Mouse (Mus musculus) MEL (cell line): ENCODE data around the gene Diaph3.

Experiments
- CTCF ChIP-seq, 3 experiments: IDR thresholded peaks in 2 of 3; conservative IDR thresholded peaks in 1 of 3; 2 replicates each; pipeline ENCODE4 v1.5.1; 2011 to 2012; ENCODE audit warnings: low read length in 3 of 3, low read depth in 2 of 3, mild to moderate bottlenecking in 2 of 3, improper control_type of control experiment in 1 of 3, inconsistent platforms in 1 of 3, mixed read lengths in 1 of 3, moderate library complexity in 1 of 3; ENCODE audit not compliant: control insufficient read depth in 1 of 3, insufficient read depth in 1 of 3, poor library complexity in 1 of 3, severe bottlenecking in 1 of 3
- E2F4 ChIP-seq: IDR thresholded peaks from 2 replicates; pipeline ENCODE4 v1.6.1; 2011; ENCODE audit warnings: low read depth, low read length, improper control_type of control experiment, borderline replicate concordance
- ELF1 ChIP-seq: IDR thresholded peaks from 2 replicates; pipeline ENCODE4 v1.6.1; 2014; ENCODE audit warnings: low read depth, mild to moderate bottlenecking, inconsistent platforms, low read length, improper control_type of control experiment, moderate library complexity
- GATA1 ChIP-seq: IDR thresholded peaks from 2 replicates; pipeline ENCODE4 v1.6.1; 2011; ENCODE audit warnings: low read depth, low read length, improper control_type of control experiment
- NELFE ChIP-seq: IDR thresholded peaks from 2 replicates; pipeline ENCODE4 v1.6.1; 2011; ENCODE audit warnings: low read depth, low read length, improper control_type of control experiment
- POLR2A ChIP-seq, 2 experiments: IDR thresholded peaks; 2 replicates each; pipeline ENCODE4 v1.6.1; 2011 to 2012; ENCODE audit warnings: low read length in 2 of 2, mild to moderate bottlenecking in 2 of 2, control low read depth in 1 of 2, improper control_type of control experiment in 1 of 2, low read depth in 1 of 2, moderate library complexity in 1 of 2; ENCODE audit not compliant: control insufficient read depth in 1 of 2, insufficient read depth in 1 of 2, poor library complexity in 1 of 2
- POLR2AphosphoS2 ChIP-seq: IDR thresholded peaks from 2 replicates; pipeline ENCODE4 v1.6.1; 2011; ENCODE audit warnings: low read length, improper control_type of control experiment
- TCF12 ChIP-seq: IDR thresholded peaks from 2 replicates; pipeline ENCODE4 v1.6.1; 2014; ENCODE audit warnings: low read depth, mild to moderate bottlenecking, inconsistent platforms, low read length, improper control_type of control experiment, moderate library complexity
- UBTF ChIP-seq: IDR thresholded peaks from 2 replicates; pipeline ENCODE4 v1.6.1; 2012; ENCODE audit warnings: low read depth, mild to moderate bottlenecking, inconsistent platforms, low read length, improper control_type of control experiment, moderate library complexity, borderline replicate concordance; ENCODE audit not compliant: insufficient read depth
- USF2 ChIP-seq, 2 experiments: IDR thresholded peaks; 2 replicates each; pipeline ENCODE4 v1.6.1; 2011 to 2012; ENCODE audit warnings: improper control_type of control experiment in 2 of 2, low read length in 2 of 2, borderline replicate concordance in 1 of 2, inconsistent platforms in 1 of 2, low read depth in 1 of 2, mild to moderate bottlenecking in 1 of 2; ENCODE audit not compliant: insufficient read depth in 1 of 2
- ZKSCAN1 ChIP-seq: IDR thresholded peaks from 2 replicates; pipeline ENCODE4 v1.6.1; 2012; ENCODE audit warnings: low read depth, mild to moderate bottlenecking, inconsistent platforms, low read length, improper control_type of control experiment, moderate library complexity
- ZNF384 ChIP-seq: IDR thresholded peaks from 2 replicates; pipeline ENCODE4 v1.6.1; 2012; ENCODE audit warnings: low read depth, mild to moderate bottlenecking, inconsistent platforms, low read length, improper control_type of control experiment

- no peak for TF ChIP-seq CTCF (IDR thresholded peaks at IDR 0.05 in 2 of 3, conservative IDR thresholded peaks at IDR 0.05 in 1 of 3; ENCODE audit: control insufficient read depth in 1 of 3, insufficient read depth in 1 of 3, low read depth in 2 of 3, low read length in 3 of 3, poor library complexity in 1 of 3, severe bottlenecking in 1 of 3)
- TF ChIP-seq TCF12 = no peak
- TF ChIP-seq E2F4 = no peak
- no peak for TF ChIP-seq POLR2AphosphoS2
- no peak for TF ChIP-seq POLR2A (IDR thresholded peaks at IDR 0.05; ENCODE audit: control insufficient read depth in 1 of 2, insufficient read depth in 1 of 2, low read depth in 1 of 2, low read length in 2 of 2, poor library complexity in 1 of 2)
- no peak for TF ChIP-seq UBTF
- no peak for TF ChIP-seq ZKSCAN1
- TF ChIP-seq ZNF384 = no peak
- TF ChIP-seq NELFE = no peak
- TF ChIP-seq ELF1 = no peak
- TF ChIP-seq GATA1 = no peak
- TF ChIP-seq USF2 (IDR thresholded peaks at IDR 0.05; ENCODE audit: borderline replicate concordance in 1 of 2, insufficient read depth in 1 of 2, low read depth in 1 of 2, low read length in 2 of 2) = no peak
These were observed 28.1 kb upstream of the Diaph3 start for GRCm38 (mm10) chr14:87169151-87169550.
